Mouse (Mus musculus) ES-E14 (cell line): ENCODE results near the gene Sptbn1. TPM values are rescaled to one million over a fixed set of nuclear protein-coding genes. Genes with fewer than 3 reads are reported as not detected.

ENCODE experiments used
- DNase-seq: peaks from one replicate; pipeline ENCODE4 v3.0.0-alpha.2; 2013; ENCODE audit warnings: low read depth, low spot score
- H3K27ac ChIP-seq: 2 replicates; pipeline ENCODE4 v1.5.1; 2012; ENCODE audit warnings: low read depth, mild to moderate bottlenecking, low read length, moderate library complexity, mixed read lengths; ENCODE audit not compliant: poor library complexity, insufficient read depth, severe bottlenecking
- H3K36me3 ChIP-seq: 2 replicates; pipeline ENCODE4 v1.6.1; 2012; ENCODE audit warnings: mild to moderate bottlenecking, low read length, moderate library complexity, mixed read lengths; ENCODE audit not compliant: control insufficient read depth, poor library complexity, insufficient read depth, severe bottlenecking
- H3K4me1 ChIP-seq, 2 experiments: fragments of 150-350 bp in 1 of 2; sonication (generic) in 1 of 2; 2 replicates each; pipeline ENCODE4 v1.6.1; 2012; ENCODE audit warnings: low read length in 2 of 2, mild to moderate bottlenecking in 1 of 2, mixed read lengths in 1 of 2; ENCODE audit not compliant: control insufficient read depth in 2 of 2, insufficient read depth in 2 of 2, poor library complexity in 1 of 2
- H3K4me3 ChIP-seq, 2 experiments: fragments of 150-350 bp in 1 of 2; sonication (generic) in 1 of 2; 2 replicates each; pipeline ENCODE4 v1.5.1; 2012; ENCODE audit warnings: low read length in 2 of 2, low read depth in 1 of 2, mild to moderate bottlenecking in 1 of 2, mixed read lengths in 1 of 2; ENCODE audit not compliant: insufficient read depth in 1 of 2, poor library complexity in 1 of 2, severe bottlenecking in 1 of 2
- H3K9ac ChIP-seq: 2 replicates; pipeline ENCODE4 v1.6.1; 2012; ENCODE audit warnings: low read depth, mild to moderate bottlenecking, low read length, mixed read lengths; ENCODE audit not compliant: poor library complexity, insufficient read depth, severe bottlenecking
- H3K9me3 ChIP-seq: fragments of 150-350 bp; sonication (generic); 2 replicates; pipeline ENCODE4 v1.6.1; 2012; ENCODE audit warnings: low read depth, mild to moderate bottlenecking, low read length; ENCODE audit not compliant: control insufficient read depth, insufficient read depth
- CHD2 ChIP-seq: IDR thresholded peaks from 2 replicates; pipeline ENCODE4 v1.6.1; 2014; ENCODE audit warnings: mild to moderate bottlenecking, low read depth, low read length, inconsistent platforms
- HCFC1 ChIP-seq: IDR thresholded peaks from 2 replicates; pipeline ENCODE4 v1.6.1; 2012; ENCODE audit warnings: low read length, inconsistent platforms, borderline replicate concordance; ENCODE audit not compliant: insufficient read depth
- MAFK ChIP-seq: IDR thresholded peaks from 2 replicates; pipeline ENCODE4 v1.6.1; 2014; ENCODE audit warnings: mild to moderate bottlenecking, low read depth, low read length, inconsistent platforms; ENCODE audit not compliant: insufficient read depth
- ZC3H11A ChIP-seq: IDR thresholded peaks from 2 replicates; pipeline ENCODE4 v1.6.1; 2012; ENCODE audit warnings: low read depth, mild to moderate bottlenecking, inconsistent platforms, low read length, borderline replicate concordance
- ZNF384 ChIP-seq: IDR thresholded peaks from 2 replicates; pipeline ENCODE4 v1.6.1; 2012; ENCODE audit warnings: low read depth, low read length, inconsistent platforms
- in situ Hi-C, 2 experiments: fragments of 600-800 bp; cut with MboI; formaldehyde crosslinking; loops; one replicate each; pipeline ENCODE4 v1.15.1; 2025; ENCODE audit warnings: low sequenced_read_pairs in 2 of 2, inconsistent platforms in 1 of 2; ENCODE audit not compliant: unreplicated experiment in 2 of 2
- total RNA-seq: library from RNA; depleted of rRNA; stranded (reverse); fragments of 300-350 nt; gene quantifications from 2 replicates; pipeline ENCODE4 v1.2.3, GENCODE M21; 2012

Gene Sptbn1
- total RNA-seq, 1 experiment: 243 TPM

DNA sequence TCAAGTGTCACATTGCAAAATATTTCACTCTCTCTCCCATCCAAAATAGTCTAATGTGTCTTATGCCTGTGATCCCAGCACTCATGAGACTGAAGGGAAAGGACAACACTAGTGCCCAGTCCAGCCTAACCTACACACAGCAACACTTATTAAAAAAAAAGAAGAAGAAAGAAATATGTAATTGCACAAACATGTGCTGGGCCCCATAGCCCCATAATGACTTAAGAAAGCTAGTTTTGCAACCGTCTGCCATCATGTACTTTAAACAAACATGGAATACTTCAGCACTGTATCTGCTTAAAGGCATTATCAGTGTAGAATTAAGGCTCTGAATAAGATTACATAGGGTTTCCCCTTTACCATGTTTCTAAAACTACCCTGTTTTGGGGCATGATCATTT is 92.4 kb downstream of the Sptbn1 start:
- Histone ChIP-seq H3K36me3 (no peaks in the 10 kb centered on the region), H3K9me3 (no peaks in the 10 kb centered on the region), H3K27ac (no peak overlapping the region), H3K9ac (no peak overlapping the region), H3K4me3 (no peak overlapping the region), H3K4me1 (peaks cover 9 to 15% of the 10 kb centered on the region in 2 experiments)
- in situ Hi-C loops: no loop called here
- no peak for DNase-seq
- no peak for TF ChIP-seq HCFC1
- TF ChIP-seq ZNF384: no peak
- TF ChIP-seq MAFK: no peak
- TF ChIP-seq CHD2: no peak
- TF ChIP-seq ZC3H11A: no peak

DNA sequence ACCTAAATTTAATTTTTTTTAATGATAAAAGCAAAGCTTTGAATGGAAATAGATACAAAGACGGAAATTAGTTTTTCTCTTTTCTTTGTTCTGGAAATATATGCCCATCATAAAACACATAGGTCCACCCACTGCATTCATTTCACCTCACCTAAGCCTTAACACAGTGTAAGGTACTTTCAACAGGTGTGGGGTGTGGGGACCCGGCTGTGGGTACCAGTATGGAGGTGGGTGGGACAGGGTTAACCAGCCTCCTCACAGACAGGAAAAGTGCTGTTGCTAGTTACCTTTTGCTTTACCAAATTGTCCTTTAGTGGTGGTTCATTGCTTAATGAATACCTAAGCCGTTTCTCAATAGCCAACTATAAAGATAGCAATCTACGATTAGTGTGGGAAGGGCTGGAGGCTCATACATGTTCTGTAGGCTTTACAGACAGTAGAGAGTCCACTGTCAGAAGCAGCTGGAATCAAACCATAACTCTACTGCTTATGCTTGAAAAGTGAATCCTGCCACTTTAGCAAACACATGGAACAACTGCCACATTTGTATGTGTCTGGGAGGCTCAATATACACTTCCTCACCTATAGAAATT is 96.3 kb downstream of the Sptbn1 start:
- Histone ChIP-seq H3K9ac (no peak overlapping the region), H3K27ac (no peak overlapping the region), H3K36me3 (peaks cover 2% of the 10 kb centered on the region; the same call in 1 of the 2 replicates), H3K9me3 (no peaks in the 10 kb centered on the region), H3K4me1 (peaks cover 4 to 8% of the 10 kb centered on the region in 2 experiments), H3K4me3 (no peak overlapping the region)
- TF ChIP-seq CHD2 (no peak), ZNF384 (no peak), ZC3H11A (no peak), MAFK (no peak), HCFC1 (no peak)
- DNase-seq: no peak
- in situ Hi-C loops: no loop called here

DNA sequence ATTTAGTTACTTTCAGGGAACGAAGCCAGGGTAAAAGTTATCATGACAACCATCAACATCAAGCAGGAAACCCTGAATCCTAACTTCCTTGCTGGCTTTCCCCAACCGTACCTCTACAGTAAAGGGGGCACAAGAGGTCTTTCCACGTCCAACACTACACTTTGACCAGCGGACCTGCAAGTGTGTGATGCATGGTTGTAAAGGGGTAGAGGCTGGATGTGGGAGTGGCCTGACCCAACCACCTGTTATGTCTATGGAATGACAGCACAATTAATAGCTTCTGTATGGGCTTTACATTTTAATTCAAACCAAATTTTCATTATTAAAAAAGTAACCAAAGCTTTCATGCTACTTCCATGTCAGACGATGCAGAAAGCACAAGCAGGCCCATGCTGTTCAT is 96.8 kb downstream of the Sptbn1 start:
- Histone ChIP-seq H3K4me3 (no peak overlapping the region), H3K36me3 (peaks cover 2% of the 10 kb centered on the region; the same call in 1 of the 2 replicates), H3K9me3 (no peaks in the 10 kb centered on the region), H3K4me1 (peaks cover 2 to 4% of the 10 kb centered on the region in 2 experiments), H3K9ac (no peak overlapping the region), H3K27ac (no peak overlapping the region)
- no peak for TF ChIP-seq ZNF384
- TF ChIP-seq ZC3H11A: no peak
- no peak for TF ChIP-seq HCFC1
- TF ChIP-seq CHD2: no peak
- no peak for TF ChIP-seq MAFK
- no peak for DNase-seq
- in situ Hi-C loops: no loop called here

DNA sequence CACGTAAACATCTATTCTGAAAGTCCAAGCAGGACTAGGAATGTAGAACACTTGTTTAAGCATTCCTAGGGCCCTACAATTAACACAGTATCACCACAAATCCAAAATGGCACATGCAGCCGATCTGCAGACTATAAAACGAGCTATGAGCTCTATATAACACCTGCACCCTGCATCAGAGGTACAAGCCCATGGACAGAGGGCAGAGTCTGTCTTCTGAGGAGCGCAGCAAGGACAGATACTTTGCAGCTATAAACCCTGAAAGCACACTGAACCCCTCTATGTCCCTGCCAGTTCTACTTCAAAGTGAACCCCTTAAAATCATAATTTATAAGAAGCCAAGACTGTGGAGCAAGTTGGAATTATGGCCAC is 101.4 kb downstream of the Sptbn1 start:
- in situ Hi-C loops: no loop called here
- DNase-seq: no peak

More for the DNA sequence above, 101.4 kb downstream of the Sptbn1 start:
- Histone ChIP-seq H3K4me1 (peaks cover 2 to 8% of the 10 kb centered on the region in 2 experiments; a peak in 3 of 4 replicates), H3K9ac (no peak overlapping the region), H3K36me3 (peaks cover 2% of the 10 kb centered on the region; the same call in 1 of the 2 replicates), H3K4me3 (no peak overlapping the region), H3K9me3 (no peaks in the 10 kb centered on the region), H3K27ac (no peak overlapping the region)
- no peak for TF ChIP-seq CHD2
- no peak for TF ChIP-seq ZNF384
- TF ChIP-seq ZC3H11A: no peak
- TF ChIP-seq MAFK: no peak
- no peak for TF ChIP-seq HCFC1
